8 mouse cellular contexts compared by ENCODE assay signal in genomic region chr4:135656094-135656589, GRCm38 (mm10). TPM values are rescaled to one million over a fixed set of nuclear protein-coding genes. Genes with fewer than 3 reads are reported as not detected.
DNase-seq lines count a peak whose midpoint lies in the region; ATAC-seq and TF ChIP-seq lines count a peak whose summit lies in the region.

No protein-coding gene starts in this region.

- H3K9ac ChIP-seq in liver, adult 2 months (ENCODE audit: low read depth, low read length): peak overlapping the region; percentile 62
- no peak overlapping the region for H3K9ac ChIP-seq in heart, embryonic 11.5 days (ENCODE audit: low read depth, low read length)
- H3K9ac ChIP-seq in kidney, embryonic 16.5 days (replicated peaks; ENCODE audit: low read length): no peak overlapping the region
- no peak overlapping the region for H3K9ac ChIP-seq in midbrain, embryonic 14.5 days (replicated peaks; ENCODE audit: low read length)

- no peak overlapping the region for H3K27ac ChIP-seq in liver, adult 2 months (replicated peaks; ENCODE audit: insufficient read depth, low read depth, low read length)
- peak overlapping the region; percentile 57 for H3K27ac ChIP-seq in heart, embryonic 11.5 days (ENCODE audit: low read depth, low read length)
- no peak overlapping the region; the same call in 1 of the 2 replicates for H3K27ac ChIP-seq in kidney, embryonic 16.5 days (ENCODE audit: low read length)
- H3K27ac ChIP-seq in midbrain, embryonic 14.5 days (replicated peaks; ENCODE audit: low read depth, low read length): no peak overlapping the region

- peak; percentile 64 for DNase-seq in liver, adult 2 months (ENCODE audit: extremely low read depth, low read depth, low spot score)
- DNase-seq in liver: no peak
- peak; percentile 62 for DNase-seq in midbrain, embryonic 14.5 days
- no peak for DNase-seq in gastrocnemius, postnatal 25 days
- DNase-seq in spleen, postnatal 10 days (ENCODE audit: low spot score in 2 of 2): no peak
- DNase-seq in cerebellum, adult 11 months: no peak

- no peaks in the 10 kb centered on the region for H3K27me3 ChIP-seq in liver, adult 2 months (ENCODE audit: control insufficient read depth, insufficient read depth, low read length)
- H3K27me3 ChIP-seq in heart, embryonic 11.5 days (ENCODE audit: control insufficient read depth, insufficient read depth, low read length): no peaks in the 10 kb centered on the region
- H3K27me3 ChIP-seq in kidney, embryonic 16.5 days (ENCODE audit: insufficient read depth, low read length): no peaks in the 10 kb centered on the region
- no peaks in the 10 kb centered on the region for H3K27me3 ChIP-seq in midbrain, embryonic 14.5 days (ENCODE audit: control insufficient read depth, insufficient read depth, low read length)

- WGBS in liver, adult 2 months: 16% methylated on average over 10 of the region's 10 CpGs
- 27% methylated on average over 10 of the region's 10 CpGs for WGBS in heart, embryonic 11.5 days (ENCODE audit: insufficient replicate concordance)
- WGBS in kidney, embryonic 16.5 days: 25% methylated on average over 10 of the region's 10 CpGs
- 20% methylated on average over 10 of the region's 10 CpGs for WGBS in midbrain, embryonic 14.5 days

- peak overlapping the region; percentile 8; the same call in 1 of the 2 replicates for H3K4me3 ChIP-seq in liver, adult 2 months (ENCODE audit: insufficient read depth, low read depth, low read length)
- no peak overlapping the region for H3K4me3 ChIP-seq in heart, embryonic 11.5 days (ENCODE audit: low read depth, low read length)
- no peak overlapping the region for H3K4me3 ChIP-seq in kidney, embryonic 16.5 days (ENCODE audit: low read length)
- no peak overlapping the region for H3K4me3 ChIP-seq in midbrain, embryonic 14.5 days (replicated peaks; ENCODE audit: low read depth, low read length)

- ATAC-seq in heart, embryonic 11.5 days (replicated peaks; ENCODE audit: insufficient number of reproducible peaks, low FRiP score, low TSS enrichment): no peak
- ATAC-seq in kidney, embryonic 16.5 days (ENCODE audit: low FRiP score, low TSS enrichment): peak; percentile 65
- ATAC-seq in midbrain, embryonic 14.5 days (ENCODE audit: low FRiP score, low TSS enrichment): peak; percentile 55; the same call in 1 of the 2 replicates

- H3K4me1 ChIP-seq in liver, adult 2 months (ENCODE audit: control insufficient read depth, insufficient read depth, low read length): peaks cover 2% of the 10 kb centered on the region
- H3K4me1 ChIP-seq in heart, embryonic 11.5 days (ENCODE audit: control insufficient read depth, insufficient read depth, low read length): peaks cover 59% of the 10 kb centered on the region
- H3K4me1 ChIP-seq in kidney, embryonic 16.5 days (ENCODE audit: insufficient read depth, low read length): peaks cover 28% of the 10 kb centered on the region
- peaks cover 6% of the 10 kb centered on the region; the same call in 1 of the 2 replicates for H3K4me1 ChIP-seq in midbrain, embryonic 14.5 days (ENCODE audit: control insufficient read depth, insufficient read depth, low read length)

- H3K79me2 ChIP-seq in liver, adult 2 months (ENCODE audit: control insufficient read depth, insufficient read depth, low read length): no peaks in the 10 kb centered on the region

- H3K36me3 ChIP-seq in liver, adult 2 months (ENCODE audit: control insufficient read depth, insufficient read depth, low read length): no peaks in the 10 kb centered on the region
- no peaks in the 10 kb centered on the region for H3K36me3 ChIP-seq in heart, embryonic 11.5 days (ENCODE audit: control insufficient read depth, insufficient read depth, low read length)
- no peaks in the 10 kb centered on the region for H3K36me3 ChIP-seq in kidney, embryonic 16.5 days (ENCODE audit: insufficient read depth, low read length)
- no peaks in the 10 kb centered on the region for H3K36me3 ChIP-seq in midbrain, embryonic 14.5 days (ENCODE audit: control insufficient read depth, insufficient read depth, low read length)

- H3K9me3 ChIP-seq in heart, embryonic 11.5 days (replicated peaks; ENCODE audit: control insufficient read depth, low read length): no peaks in the 10 kb centered on the region
- no peaks in the 10 kb centered on the region for H3K9me3 ChIP-seq in kidney, embryonic 16.5 days (ENCODE audit: low read length)
- H3K9me3 ChIP-seq in midbrain, embryonic 14.5 days (ENCODE audit: control insufficient read depth, low read length): no peaks in the 10 kb centered on the region

- TF ChIP-seq POLR2A in liver, adult 2 months (IDR thresholded peaks at IDR 0.05; ENCODE audit: extremely low read depth, insufficient read depth, low read length): no peak

- no peak overlapping the region for H3K4me2 ChIP-seq in heart, embryonic 11.5 days
- peak overlapping the region; percentile 17; the same call in 1 of the 2 replicates for H3K4me2 ChIP-seq in kidney, embryonic 16.5 days (replicated peaks; ENCODE audit: low read depth, low read length)
- no peak overlapping the region for H3K4me2 ChIP-seq in midbrain, embryonic 14.5 days (ENCODE audit: low read length)

- TF ChIP-seq CTCF in liver, adult 2 months (IDR thresholded peaks at IDR 0.05; ENCODE audit: low read depth, low read length): no peak

RNA-seq across cellular contexts. Expression of gene Ifnlr1, which starts 29.9 kb away (rescaled TPM):
- total RNA-seq in liver, adult 2 months (2014; rRNA removed): under 0.01 TPM in 1 of 2 replicates, not detected in the other
- polyA plus RNA-seq in liver, adult 2 months (2012; rRNA removed): 0.06 and 0.14 TPM in 2 replicates
- 0.17 and 0.20 TPM in 2 replicates for polyA plus RNA-seq in heart, embryonic 11.5 days (2014; fragmentation: Nextera tagmentation; extraction: Ambion mirVana)
- polyA plus RNA-seq in kidney, embryonic 16.5 days (2015; fragmentation: Nextera tagmentation; extraction: Ambion mirVana): 1.0 and 1.4 TPM in 2 replicates
- 0.13 and 0.22 TPM in 2 replicates for polyA plus RNA-seq in midbrain, embryonic 14.5 days (2014; fragmentation: Nextera tagmentation; extraction: Ambion mirVana)
- under 1 TPM; 0.13 to 0.23 TPM for total RNA-seq in gastrocnemius, postnatal 25 days (2021)

Comparison
In these comparisons a context has a peak if more than half of its experiments do, and no peak if none do; other contexts are left out.
1. DNase-seq: peak in liver, adult 2 months (single experiment) and midbrain, embryonic 14.5 days (single experiment); none in liver (single experiment), gastrocnemius, postnatal 25 days (single experiment), spleen, postnatal 10 days (0 of 2) and cerebellum, adult 11 months (single experiment).